Mouse (Mus musculus): ENCODE measurements around the gene Dop1b. TPM values are rescaled to one million over a fixed set of nuclear protein-coding genes. Genes with fewer than 3 reads are reported as not detected.
"Not testable (repeated sequence)": the region's sequence is repeated elsewhere in the genome, so short reads cannot be mapped to it uniquely, and the experiment has no call there.

Gene Dop1b
- polyA plus RNA-seq, 2 experiments: 13.0 to 18.9 TPM

DNA sequence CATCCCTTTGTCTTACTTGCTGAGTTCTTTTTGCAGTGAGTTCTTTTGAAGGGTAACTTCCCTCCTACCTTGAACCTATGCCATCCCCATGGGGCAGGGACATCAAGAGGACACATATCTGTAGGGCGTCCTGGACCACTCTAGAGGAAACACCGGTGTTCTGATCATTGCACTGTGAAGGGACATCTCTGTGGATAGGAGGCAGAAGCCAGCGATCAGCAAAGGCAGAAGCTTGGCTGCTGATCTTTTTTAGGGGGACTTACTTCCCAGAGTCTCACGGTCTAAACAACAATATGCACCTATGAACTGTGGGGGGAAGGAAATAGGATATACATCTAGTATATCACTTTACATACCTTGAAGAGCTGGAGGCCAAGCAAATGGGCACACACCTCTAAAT, 113.8 kb downstream of the Dop1b start:
- Histone ChIP-seq H3K27ac (replicated peaks; ENCODE audit: low read depth, low read length) (no peak overlapping the region), H3K36me3 (ENCODE audit: control insufficient read depth, insufficient read depth, low read length) (no peaks in the 10 kb centered on the region), H3K9me3 (ENCODE audit: control insufficient read depth, low read length) (peaks cover 9% of the 10 kb centered on the region; the same call in 1 of the 2 replicates), H3K4me1 (ENCODE audit: control insufficient read depth, insufficient read depth, low read length) (no peaks in the 10 kb centered on the region), H3K4me2 (replicated peaks; ENCODE audit: low read depth, low read length, severe bottlenecking) (no peak overlapping the region), H3K27me3 (ENCODE audit: control insufficient read depth, insufficient read depth, low read length) (no peaks in the 10 kb centered on the region), H3K4me3 (replicated peaks; ENCODE audit: low read length) (no peak overlapping the region), H3K9ac (ENCODE audit: low read depth, low read length, severe bottlenecking) (no peak overlapping the region)
- ATAC-seq (ENCODE audit: low FRiP score, low read depth): no peak
- DNase-seq (ENCODE audit: low spot score): no peak
- WGBS: 84% methylated on average over 4 of the region's 4 CpGs
- no peak for TF ChIP-seq POLR2A (IDR thresholded peaks at IDR 0.05; ENCODE audit: borderline replicate concordance, extremely low read depth, insufficient read depth, insufficient read length)

DNA sequence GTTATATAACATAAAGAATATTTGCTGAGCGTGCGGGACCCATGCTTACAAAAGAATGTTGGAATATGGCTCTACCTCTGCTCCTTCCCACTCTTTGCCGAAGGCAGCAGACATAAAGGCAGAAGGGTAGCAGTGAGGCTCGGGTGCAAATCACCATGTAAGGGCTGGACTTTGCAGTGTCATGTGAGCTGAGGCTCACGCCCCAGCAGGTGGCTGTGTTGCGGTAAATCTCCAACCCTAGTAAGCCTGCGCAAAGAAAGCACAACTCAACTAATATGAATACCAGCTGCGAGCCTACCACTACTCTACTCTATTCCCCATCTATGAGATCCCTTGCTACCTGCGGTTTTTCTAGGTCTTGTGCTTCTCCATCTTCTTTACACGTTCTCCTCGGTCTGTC, 114.3 kb downstream of the Dop1b start:
- no peaks in the 10 kb centered on the region for H3K4me1 ChIP-seq (ENCODE audit: control insufficient read depth, insufficient read depth, low read length)
- WGBS: 59% methylated on average over 11 of the region's 11 CpGs

DNA sequence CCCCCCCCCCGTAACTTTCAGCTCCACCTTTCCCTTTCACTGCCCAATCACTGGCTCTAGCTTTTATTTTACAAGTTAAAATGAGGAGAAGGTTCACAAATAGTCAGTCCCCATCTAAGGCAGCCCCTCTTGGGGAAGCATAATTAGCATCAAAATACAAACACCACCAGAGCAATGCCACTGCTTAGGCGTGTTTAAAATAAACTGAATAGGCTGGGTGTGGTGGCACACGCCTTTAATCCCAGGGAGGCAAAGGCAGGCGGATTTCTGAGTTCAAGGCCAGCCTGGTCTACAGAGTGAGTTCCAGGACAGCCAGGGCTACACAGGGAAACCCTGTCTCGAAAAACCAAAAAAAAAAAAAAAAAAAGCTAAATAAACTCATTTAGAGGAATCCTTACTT, 114.8 kb downstream of the Dop1b start:
- H3K4me1 ChIP-seq (ENCODE audit: control insufficient read depth, insufficient read depth, low read length); H3K4me2 ChIP-seq (replicated peaks; ENCODE audit: low read depth, low read length, severe bottlenecking); H3K27ac ChIP-seq (replicated peaks; ENCODE audit: low read depth, low read length); H3K36me3 ChIP-seq (ENCODE audit: control insufficient read depth, insufficient read depth, low read length); H3K9ac ChIP-seq (ENCODE audit: low read depth, low read length, severe bottlenecking); ATAC-seq (ENCODE audit: low FRiP score, low read depth); DNase-seq (ENCODE audit: low spot score); H3K4me3 ChIP-seq (replicated peaks; ENCODE audit: low read length); H3K9me3 ChIP-seq (ENCODE audit: control insufficient read depth, low read length); H3K27me3 ChIP-seq (ENCODE audit: control insufficient read depth, insufficient read depth, low read length): not testable (repeated sequence)
- WGBS: 53% methylated on average over 5 of the region's 5 CpGs

More for the DNA sequence above, 114.3 kb downstream of the Dop1b start:
- H3K4me2 ChIP-seq (replicated peaks; ENCODE audit: low read depth, low read length, severe bottlenecking): no peak overlapping the region
- H3K9ac ChIP-seq (ENCODE audit: low read depth, low read length, severe bottlenecking): no peak overlapping the region
- H3K4me3 ChIP-seq (replicated peaks; ENCODE audit: low read length): no peak overlapping the region
- DNase-seq (ENCODE audit: low spot score) (no peak), ATAC-seq (ENCODE audit: low FRiP score, low read depth) (no peak)
- no peak overlapping the region for H3K27ac ChIP-seq (replicated peaks; ENCODE audit: low read depth, low read length)
- H3K9me3 ChIP-seq (ENCODE audit: control insufficient read depth, low read length): peaks cover 9% of the 10 kb centered on the region; the same call in 1 of the 2 replicates
- no peaks in the 10 kb centered on the region for H3K36me3 ChIP-seq (ENCODE audit: control insufficient read depth, insufficient read depth, low read length)
- no peak for TF ChIP-seq POLR2A (IDR thresholded peaks at IDR 0.05; ENCODE audit: borderline replicate concordance, extremely low read depth, insufficient read depth, insufficient read length)
- no peaks in the 10 kb centered on the region for H3K27me3 ChIP-seq (ENCODE audit: control insufficient read depth, insufficient read depth, low read length)

GRCm38 (mm10) chr16:93826909-93827308, 115.2 kb downstream of the Dop1b start:
- H3K4me2 ChIP-seq (replicated peaks; ENCODE audit: low read depth, low read length, severe bottlenecking): no peak overlapping the region
- no peaks in the 10 kb centered on the region for H3K36me3 ChIP-seq (ENCODE audit: control insufficient read depth, insufficient read depth, low read length)
- H3K4me3 ChIP-seq (replicated peaks; ENCODE audit: low read length): no peak overlapping the region
- TF ChIP-seq POLR2A (IDR thresholded peaks at IDR 0.05; ENCODE audit: borderline replicate concordance, extremely low read depth, insufficient read depth, insufficient read length): no peak
- 87% methylated on average over 6 of the region's 6 CpGs for WGBS
- no peak overlapping the region for H3K9ac ChIP-seq (ENCODE audit: low read depth, low read length, severe bottlenecking)
- DNase-seq (ENCODE audit: low spot score) (no peak), ATAC-seq (ENCODE audit: low FRiP score, low read depth) (no peak)
- no peak overlapping the region for H3K27ac ChIP-seq (replicated peaks; ENCODE audit: low read depth, low read length)
- no peaks in the 10 kb centered on the region for H3K4me1 ChIP-seq (ENCODE audit: control insufficient read depth, insufficient read depth, low read length)
- H3K9me3 ChIP-seq (ENCODE audit: control insufficient read depth, low read length): peaks cover 7% of the 10 kb centered on the region; the same call in 1 of the 2 replicates
- no peaks in the 10 kb centered on the region for H3K27me3 ChIP-seq (ENCODE audit: control insufficient read depth, insufficient read depth, low read length)

- no peak for DNase-seq (ENCODE audit: low spot score)
- H3K36me3 ChIP-seq (ENCODE audit: control insufficient read depth, insufficient read depth, low read length): no peaks in the 10 kb centered on the region
- peaks cover 6% of the 10 kb centered on the region for H3K4me1 ChIP-seq (ENCODE audit: control insufficient read depth, insufficient read depth, low read length)
- TF ChIP-seq POLR2A (IDR thresholded peaks at IDR 0.05; ENCODE audit: borderline replicate concordance, extremely low read depth, insufficient read depth, insufficient read length): no peak
- no peak overlapping the region for H3K27ac ChIP-seq (replicated peaks; ENCODE audit: low read depth, low read length)
- no peak overlapping the region for H3K4me2 ChIP-seq (replicated peaks; ENCODE audit: low read depth, low read length, severe bottlenecking)
- H3K27me3 ChIP-seq (ENCODE audit: control insufficient read depth, insufficient read depth, low read length): no peaks in the 10 kb centered on the region
- no peak overlapping the region for H3K4me3 ChIP-seq (replicated peaks; ENCODE audit: low read length)
- no peak for ATAC-seq (ENCODE audit: low FRiP score, low read depth)
- no peak overlapping the region for H3K9ac ChIP-seq (ENCODE audit: low read depth, low read length, severe bottlenecking)
- no peaks in the 10 kb centered on the region for H3K9me3 ChIP-seq (ENCODE audit: control insufficient read depth, low read length)
- WGBS: 92% methylated on average over 15 of the region's 15 CpGs
Measured at GRCm38 (mm10) chr16:93829526-93829925, 117.8 kb downstream of the Dop1b start.

DNA sequence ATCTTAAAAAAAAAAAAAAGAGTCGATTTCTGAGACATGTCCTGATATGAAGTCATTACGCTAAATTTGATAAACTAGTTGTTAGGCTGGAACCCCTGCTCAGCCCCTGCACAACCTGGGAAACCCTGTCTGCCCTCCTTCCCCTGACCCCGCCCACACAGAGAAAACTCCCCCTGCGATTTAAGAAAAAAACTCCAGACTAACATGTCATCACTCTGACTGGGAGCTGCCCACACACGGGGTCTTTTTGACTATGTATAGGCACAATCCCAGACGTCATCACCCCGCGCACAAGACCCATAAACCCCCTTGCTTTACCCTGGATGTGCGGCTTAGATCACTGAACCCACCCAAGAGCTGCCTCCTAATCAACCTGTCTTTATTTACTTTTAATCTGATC, 118.4 kb downstream of the Dop1b start:
- ATAC-seq (ENCODE audit: low FRiP score, low read depth): no peak
- no peak overlapping the region for H3K4me3 ChIP-seq (replicated peaks; ENCODE audit: low read length)
- no peaks in the 10 kb centered on the region for H3K9me3 ChIP-seq (ENCODE audit: control insufficient read depth, low read length)
- no peak overlapping the region for H3K9ac ChIP-seq (ENCODE audit: low read depth, low read length, severe bottlenecking)
- no peak overlapping the region for H3K27ac ChIP-seq (replicated peaks; ENCODE audit: low read depth, low read length)
- H3K27me3 ChIP-seq (ENCODE audit: control insufficient read depth, insufficient read depth, low read length): no peaks in the 10 kb centered on the region
- no peak overlapping the region for H3K4me2 ChIP-seq (replicated peaks; ENCODE audit: low read depth, low read length, severe bottlenecking)
- 84% methylated on average over 9 of the region's 9 CpGs for WGBS
- DNase-seq (ENCODE audit: low spot score): no peak
- H3K4me1 ChIP-seq (ENCODE audit: control insufficient read depth, insufficient read depth, low read length): peaks cover 6% of the 10 kb centered on the region
- H3K36me3 ChIP-seq (ENCODE audit: control insufficient read depth, insufficient read depth, low read length): no peaks in the 10 kb centered on the region
- TF ChIP-seq POLR2A (IDR thresholded peaks at IDR 0.05; ENCODE audit: borderline replicate concordance, extremely low read depth, insufficient read depth, insufficient read length): no peak
